Mouse (Mus musculus): ENCODE measurements at regions not wholly inside any gene's neighbourhood (a gene's known extent, or its start where the extent isn't known, plus 50 kb on each side); places are given as distances from the start of the nearest gene placed in this dataset.

DNA sequence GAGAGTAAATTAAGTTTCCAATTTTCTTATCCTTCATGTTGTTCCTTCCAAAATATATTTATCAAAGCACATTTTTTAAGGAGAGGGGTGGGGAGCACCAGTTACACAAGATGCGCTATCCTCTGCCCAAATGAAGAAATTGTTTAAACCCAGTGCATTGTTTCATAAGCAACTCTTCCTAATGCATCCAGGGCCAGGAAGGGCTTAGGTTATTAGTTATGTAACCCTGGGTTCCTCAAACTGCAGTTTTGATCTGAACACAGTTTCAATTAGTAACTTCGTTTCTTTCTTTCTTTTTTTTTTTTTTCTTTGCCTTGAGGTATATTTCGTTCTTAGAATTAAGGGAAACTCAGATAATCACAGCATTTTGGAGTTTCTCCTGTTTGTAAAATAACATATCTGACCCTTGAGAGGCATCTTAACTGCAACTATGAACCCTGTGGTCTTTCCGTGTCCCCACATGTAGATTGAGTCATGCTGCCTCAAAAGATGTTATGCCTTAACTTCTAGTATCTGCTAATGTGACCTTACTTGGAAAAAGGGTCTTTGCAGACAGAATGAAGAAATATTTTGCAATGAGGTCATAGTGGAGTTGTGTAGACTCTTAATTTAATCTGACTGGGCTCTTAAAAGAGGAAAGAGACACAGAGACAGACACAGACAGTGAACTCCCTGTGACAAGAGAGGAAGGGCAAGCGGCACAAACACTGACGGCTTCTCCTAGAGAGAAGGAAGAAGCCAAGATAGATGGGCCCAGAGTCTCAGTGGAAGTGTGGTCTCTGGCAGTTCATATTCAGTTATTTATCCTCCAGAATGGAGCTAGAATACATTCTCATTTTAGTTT is 153.7 kb upstream of the Nrip1 start:
- no peak for ATAC-seq (ENCODE audit: insufficient number of reproducible peaks, insufficient read depth, low FRiP score, low read depth)

GRCm38 (mm10) chr16:76525563-76525962 is 151.9 kb upstream of the Nrip1 start:
- H3K4me3 ChIP-seq (ENCODE audit: low read depth, low read length): no peak overlapping the region
- WGBS: 85% methylated on average over 5 of the region's 5 CpGs
- ATAC-seq (ENCODE audit: insufficient number of reproducible peaks, insufficient read depth, low FRiP score, low read depth): no peak
- no peak overlapping the region for H3K27ac ChIP-seq (ENCODE audit: low read length)
- no peaks in the 10 kb centered on the region for H3K9me3 ChIP-seq (ENCODE audit: control insufficient read depth, low read depth, low read length)
- no peak overlapping the region for H3K9ac ChIP-seq (replicated peaks; ENCODE audit: low read depth, low read length)
- no peaks in the 10 kb centered on the region for H3K27me3 ChIP-seq (ENCODE audit: control insufficient read depth, insufficient read depth, low read length)
- H3K36me3 ChIP-seq (ENCODE audit: control insufficient read depth, insufficient read depth, low read length): no peaks in the 10 kb centered on the region
- H3K4me1 ChIP-seq (ENCODE audit: control insufficient read depth, insufficient read depth, low read length): no peaks in the 10 kb centered on the region
- no peak overlapping the region for H3K4me2 ChIP-seq (replicated peaks; ENCODE audit: low read depth, low read length)

More for the DNA sequence above, 153.7 kb upstream of the Nrip1 start:
- H3K4me1 ChIP-seq (ENCODE audit: control insufficient read depth, insufficient read depth, low read length): no peaks in the 10 kb centered on the region
- no peak overlapping the region for H3K9ac ChIP-seq (replicated peaks; ENCODE audit: low read depth, low read length)
- no peaks in the 10 kb centered on the region for H3K27me3 ChIP-seq (ENCODE audit: control insufficient read depth, insufficient read depth, low read length)
- WGBS: 77% methylated on average over 6 of the region's 6 CpGs
- H3K36me3 ChIP-seq (ENCODE audit: control insufficient read depth, insufficient read depth, low read length): no peaks in the 10 kb centered on the region
- no peak overlapping the region for H3K4me2 ChIP-seq (replicated peaks; ENCODE audit: low read depth, low read length)
- no peak overlapping the region for H3K27ac ChIP-seq (ENCODE audit: low read length)
- no peaks in the 10 kb centered on the region for H3K9me3 ChIP-seq (ENCODE audit: control insufficient read depth, low read depth, low read length)
- no peak overlapping the region for H3K4me3 ChIP-seq (ENCODE audit: low read depth, low read length)

GRCm38 (mm10) chr16:76524921-76525320 is 151.3 kb upstream of the Nrip1 start:
- ATAC-seq (ENCODE audit: insufficient number of reproducible peaks, insufficient read depth, low FRiP score, low read depth): no peak
- no peak overlapping the region for H3K4me3 ChIP-seq (ENCODE audit: low read depth, low read length)
- H3K27me3 ChIP-seq (ENCODE audit: control insufficient read depth, insufficient read depth, low read length): no peaks in the 10 kb centered on the region
- H3K9ac ChIP-seq (replicated peaks; ENCODE audit: low read depth, low read length): no peak overlapping the region
- no peak overlapping the region for H3K4me2 ChIP-seq (replicated peaks; ENCODE audit: low read depth, low read length)
- no peaks in the 10 kb centered on the region for H3K9me3 ChIP-seq (ENCODE audit: control insufficient read depth, low read depth, low read length)
- no peak overlapping the region for H3K27ac ChIP-seq (ENCODE audit: low read length)
- H3K4me1 ChIP-seq (ENCODE audit: control insufficient read depth, insufficient read depth, low read length): no peaks in the 10 kb centered on the region
- WGBS: 67% methylated on average over 4 of the region's 4 CpGs
- H3K36me3 ChIP-seq (ENCODE audit: control insufficient read depth, insufficient read depth, low read length): no peaks in the 10 kb centered on the region

DNA sequence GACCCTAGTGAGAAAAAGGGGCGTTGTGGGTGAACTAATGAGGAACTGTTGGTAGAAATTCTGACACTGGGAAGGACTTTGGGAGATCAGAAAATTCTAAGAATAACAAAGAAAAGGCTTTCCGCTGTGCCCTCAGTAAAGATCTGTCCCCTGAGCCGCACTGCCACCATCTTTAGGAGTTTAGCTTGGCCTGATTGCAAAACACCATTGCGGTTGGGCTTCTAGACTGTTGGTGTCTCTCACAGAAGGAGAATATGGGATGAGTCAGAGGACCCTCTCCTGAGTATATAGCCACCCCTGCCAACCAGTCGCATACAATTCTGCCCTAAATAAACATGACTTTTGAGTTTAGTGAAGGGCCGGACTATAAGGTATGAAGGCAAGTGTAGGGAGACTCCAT is 147.5 kb upstream of the Nrip1 start:
- no peaks in the 10 kb centered on the region for H3K9me3 ChIP-seq (ENCODE audit: control insufficient read depth, low read depth, low read length)
- H3K4me3 ChIP-seq (ENCODE audit: low read depth, low read length): no peak overlapping the region
- H3K27me3 ChIP-seq (ENCODE audit: control insufficient read depth, insufficient read depth, low read length): no peaks in the 10 kb centered on the region
- no peak overlapping the region for H3K4me2 ChIP-seq (replicated peaks; ENCODE audit: low read depth, low read length)
- H3K36me3 ChIP-seq (ENCODE audit: control insufficient read depth, insufficient read depth, low read length): no peaks in the 10 kb centered on the region
- no peaks in the 10 kb centered on the region for H3K4me1 ChIP-seq (ENCODE audit: control insufficient read depth, insufficient read depth, low read length)
- no peak for ATAC-seq (ENCODE audit: insufficient number of reproducible peaks, insufficient read depth, low FRiP score, low read depth)
- H3K9ac ChIP-seq (replicated peaks; ENCODE audit: low read depth, low read length): no peak overlapping the region
- WGBS: 94% methylated on average over 6 of the region's 6 CpGs
- H3K27ac ChIP-seq (ENCODE audit: low read length): no peak overlapping the region

DNA sequence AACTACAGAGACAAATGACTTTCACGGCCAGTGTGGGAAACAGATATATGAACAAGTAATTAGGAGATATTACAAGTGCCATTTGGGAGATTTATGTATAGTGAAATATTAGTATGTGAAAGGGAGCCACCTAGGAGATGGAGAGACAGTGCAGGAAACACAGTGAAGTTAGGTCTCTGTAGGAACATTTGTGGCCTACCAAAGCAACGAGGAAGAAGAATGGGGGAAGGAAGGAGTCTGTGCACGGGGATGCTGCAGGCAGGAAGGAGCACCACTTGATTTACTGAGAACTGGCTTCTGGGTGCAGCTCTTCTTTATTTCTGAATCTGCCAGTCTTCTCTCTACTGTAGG is 147.0 kb upstream of the Nrip1 start:
- Histone ChIP-seq H3K27ac (ENCODE audit: low read length) (no peak overlapping the region), H3K36me3 (ENCODE audit: control insufficient read depth, insufficient read depth, low read length) (no peaks in the 10 kb centered on the region), H3K9ac (replicated peaks; ENCODE audit: low read depth, low read length) (no peak overlapping the region), H3K4me1 (ENCODE audit: control insufficient read depth, insufficient read depth, low read length) (no peaks in the 10 kb centered on the region), H3K4me2 (replicated peaks; ENCODE audit: low read depth, low read length) (no peak overlapping the region), H3K9me3 (ENCODE audit: control insufficient read depth, low read depth, low read length) (no peaks in the 10 kb centered on the region), H3K4me3 (ENCODE audit: low read depth, low read length) (no peak overlapping the region), H3K27me3 (ENCODE audit: control insufficient read depth, insufficient read depth, low read length) (no peaks in the 10 kb centered on the region)
- 61% methylated on average over 3 of the region's 3 CpGs for WGBS
- no peak for ATAC-seq (ENCODE audit: insufficient number of reproducible peaks, insufficient read depth, low FRiP score, low read depth)

DNA sequence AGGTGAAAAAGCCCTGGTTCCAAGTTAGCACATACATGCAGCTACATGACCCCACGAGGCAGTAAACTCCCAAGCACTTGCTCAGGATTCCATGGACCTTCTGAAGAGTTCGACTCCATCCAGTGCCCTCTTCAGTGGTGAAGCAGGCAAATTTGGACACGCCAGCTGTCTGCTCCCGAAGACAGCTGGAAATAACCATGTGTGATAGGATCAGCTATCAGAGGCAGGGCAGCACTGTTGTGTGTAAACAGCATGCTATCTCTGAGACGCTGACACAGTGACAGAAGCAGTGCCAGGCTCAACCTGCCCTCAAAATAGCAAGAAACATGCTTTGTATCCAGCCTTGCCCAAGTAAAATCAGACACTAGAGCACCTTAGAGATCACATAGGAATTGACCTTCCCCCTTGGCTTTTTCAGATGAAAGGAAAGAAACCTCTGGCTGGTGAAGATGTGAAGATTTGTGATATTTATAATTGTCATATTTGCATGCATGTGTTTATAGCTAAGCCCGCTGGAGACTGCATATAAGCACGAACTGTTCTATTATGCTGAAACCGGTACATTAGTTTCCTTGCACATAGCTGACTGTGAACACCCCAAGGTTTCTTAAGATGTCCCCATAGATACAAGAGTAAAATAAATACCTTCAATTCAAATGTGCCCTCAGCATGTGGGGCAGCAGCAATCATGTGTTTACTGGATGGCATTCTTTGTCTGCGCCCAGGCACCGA is 146.4 kb upstream of the Nrip1 start:
- no peak overlapping the region for H3K27ac ChIP-seq (ENCODE audit: low read length)
- no peak for ATAC-seq (ENCODE audit: insufficient number of reproducible peaks, insufficient read depth, low FRiP score, low read depth)
- H3K4me2 ChIP-seq (replicated peaks; ENCODE audit: low read depth, low read length): no peak overlapping the region
- WGBS: 81% methylated on average over 10 of the region's 10 CpGs
- no peak overlapping the region for H3K9ac ChIP-seq (replicated peaks; ENCODE audit: low read depth, low read length)
- H3K4me1 ChIP-seq (ENCODE audit: control insufficient read depth, insufficient read depth, low read length): no peaks in the 10 kb centered on the region
- H3K9me3 ChIP-seq (ENCODE audit: control insufficient read depth, low read depth, low read length): no peaks in the 10 kb centered on the region
- no peaks in the 10 kb centered on the region for H3K27me3 ChIP-seq (ENCODE audit: control insufficient read depth, insufficient read depth, low read length)
- H3K36me3 ChIP-seq (ENCODE audit: control insufficient read depth, insufficient read depth, low read length): no peaks in the 10 kb centered on the region
- no peak overlapping the region for H3K4me3 ChIP-seq (ENCODE audit: low read depth, low read length)

DNA sequence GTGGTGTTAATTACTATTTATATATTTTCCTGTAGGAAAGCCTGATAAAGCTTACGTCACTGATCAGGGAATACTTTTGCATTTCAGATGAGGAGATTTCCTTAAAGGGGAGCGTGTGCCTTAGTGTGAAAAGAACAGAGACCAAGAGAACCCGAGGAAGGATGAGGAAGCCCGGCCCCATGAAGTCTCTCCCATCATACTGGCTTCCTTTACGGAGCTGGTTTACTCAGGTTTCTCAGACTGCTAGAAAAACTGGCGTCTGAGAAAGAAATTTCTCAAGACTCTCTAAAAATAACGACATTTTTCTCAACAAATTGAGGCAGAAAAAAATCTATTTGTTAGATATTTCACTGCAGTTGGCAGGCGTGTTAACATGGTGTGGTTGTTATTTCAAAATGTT is 137.2 kb upstream of the Nrip1 start:
- no peaks in the 10 kb centered on the region for H3K36me3 ChIP-seq (ENCODE audit: control insufficient read depth, insufficient read depth, low read length)
- 49% methylated on average over 8 of the region's 8 CpGs for WGBS
- H3K4me1 ChIP-seq (ENCODE audit: control insufficient read depth, insufficient read depth, low read length): no peaks in the 10 kb centered on the region
- H3K27ac ChIP-seq (ENCODE audit: low read length): no peak overlapping the region
- H3K4me3 ChIP-seq (ENCODE audit: low read depth, low read length): no peak overlapping the region
- no peaks in the 10 kb centered on the region for H3K27me3 ChIP-seq (ENCODE audit: control insufficient read depth, insufficient read depth, low read length)
- no peak overlapping the region for H3K9ac ChIP-seq (replicated peaks; ENCODE audit: low read depth, low read length)
- H3K4me2 ChIP-seq (replicated peaks; ENCODE audit: low read depth, low read length): no peak overlapping the region
- H3K9me3 ChIP-seq (ENCODE audit: control insufficient read depth, low read depth, low read length): no peaks in the 10 kb centered on the region
- no peak for ATAC-seq (ENCODE audit: insufficient number of reproducible peaks, insufficient read depth, low FRiP score, low read depth)

DNA sequence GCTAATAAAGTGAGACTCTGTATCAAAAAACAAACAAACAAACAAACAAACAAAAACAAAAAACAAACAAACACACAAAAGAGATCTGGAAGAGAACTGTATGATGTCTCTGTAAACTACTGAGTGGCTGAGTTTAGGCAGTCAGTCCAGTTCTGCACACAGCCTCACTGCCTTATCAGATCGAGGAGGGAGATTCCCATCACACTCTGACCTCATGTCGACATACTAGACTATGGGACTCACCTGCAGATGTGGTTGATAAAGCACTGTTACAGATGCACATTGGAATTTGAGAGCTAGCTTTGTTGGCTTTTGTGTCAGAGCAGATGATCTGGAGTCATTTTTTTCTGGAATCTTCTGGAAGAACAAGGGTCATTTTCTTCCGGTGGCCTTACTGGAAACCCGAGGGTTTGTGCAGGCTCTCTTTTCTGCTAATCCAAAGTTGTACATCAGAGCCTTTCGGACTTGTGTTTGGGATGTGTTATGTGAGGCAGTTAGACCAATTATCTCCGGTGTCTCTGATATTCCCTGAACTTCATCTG is 135.6 kb upstream of the Nrip1 start:
- 80% methylated on average over 6 of the region's 6 CpGs for WGBS
- no peak overlapping the region for H3K4me3 ChIP-seq (ENCODE audit: low read depth, low read length)
- H3K4me1 ChIP-seq (ENCODE audit: control insufficient read depth, insufficient read depth, low read length): no peaks in the 10 kb centered on the region
- H3K36me3 ChIP-seq (ENCODE audit: control insufficient read depth, insufficient read depth, low read length): no peaks in the 10 kb centered on the region
- H3K27ac ChIP-seq (ENCODE audit: low read length): no peak overlapping the region
- H3K9ac ChIP-seq (replicated peaks; ENCODE audit: low read depth, low read length): no peak overlapping the region
- no peak for ATAC-seq (ENCODE audit: insufficient number of reproducible peaks, insufficient read depth, low FRiP score, low read depth)
- no peaks in the 10 kb centered on the region for H3K9me3 ChIP-seq (ENCODE audit: control insufficient read depth, low read depth, low read length)
- no peak overlapping the region for H3K4me2 ChIP-seq (replicated peaks; ENCODE audit: low read depth, low read length)
- no peaks in the 10 kb centered on the region for H3K27me3 ChIP-seq (ENCODE audit: control insufficient read depth, insufficient read depth, low read length)

Measured in stomach, embryonic 14.5 days (tissue).